Mouse (Mus musculus) E14TG2a.4 (cell line): Measurements from ENCODE around the gene Iqcc.

Experiments
- CTCF ChIP-seq: conservative IDR thresholded peaks from 2 replicates; pipeline ENCODE4 v1.5.1; 2014; ENCODE audit warnings: low read length
- NANOG ChIP-seq: IDR thresholded peaks from 2 replicates; pipeline ENCODE4 v1.6.1; 2014; ENCODE audit warnings: borderline replicate concordance, low read length, mixed read lengths
- POU5F1 ChIP-seq: IDR thresholded peaks from 2 replicates; pipeline ENCODE4 v1.6.1; 2014; ENCODE audit warnings: low read length, borderline replicate concordance

DNA sequence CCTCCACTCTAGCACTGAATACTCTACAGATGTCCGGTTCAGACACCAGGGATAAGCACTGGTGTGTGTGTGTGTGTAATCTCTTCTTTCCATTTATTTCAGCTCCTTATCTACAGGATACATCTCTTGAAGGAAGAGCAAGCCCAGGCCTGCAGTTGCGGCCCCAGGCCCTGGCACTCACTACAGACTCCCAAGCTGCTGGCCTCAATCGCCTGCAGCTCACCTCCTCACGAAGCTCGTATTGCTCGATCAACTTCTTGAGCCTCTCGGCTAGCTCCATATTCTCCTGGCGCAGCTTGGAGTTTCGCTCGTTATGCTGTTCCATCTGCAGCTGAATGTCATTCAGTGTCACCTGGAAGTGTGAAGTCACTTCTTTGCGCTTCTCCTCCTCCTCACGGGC, 13.0 kb upstream of the Iqcc start:
- TF ChIP-seq POU5F1: no peak
- TF ChIP-seq CTCF: no peak
- no peak for TF ChIP-seq NANOG
